In genomic region chr13:51815865-51816504, GRCm38 (mm10) we compare ENCODE assay signal across 8 mouse cellular contexts. TPM values are rescaled to one million over a fixed set of nuclear protein-coding genes. Genes with fewer than 3 reads are reported as not detected.
DNase-seq lines count a peak whose midpoint lies in the region; ATAC-seq and TF ChIP-seq lines count a peak whose summit lies in the region.

No protein-coding gene starts in this region.

- no peaks in the 10 kb centered on the region for H3K27me3 ChIP-seq in hindbrain, embryonic 13.5 days
- no peaks in the 10 kb centered on the region for H3K27me3 ChIP-seq in hindbrain, embryonic 10.5 days (ENCODE audit: insufficient read depth, poor library complexity, severe bottlenecking)
- no peaks in the 10 kb centered on the region for H3K27me3 ChIP-seq in MEL (ENCODE audit: control insufficient read depth in 1 of 2, insufficient read depth in 2 of 2, low read length in 2 of 2)
- no peaks in the 10 kb centered on the region for H3K27me3 ChIP-seq in heart, embryonic 13.5 days (replicated peaks)
- no peaks in the 10 kb centered on the region for H3K27me3 ChIP-seq in lung, embryonic 14.5 days (ENCODE audit: insufficient read depth, low read length)
- no peaks in the 10 kb centered on the region for H3K27me3 ChIP-seq in stomach, postnatal 0 days (ENCODE audit: control insufficient read depth, insufficient read depth, low read length)

- H3K4me3 ChIP-seq in hindbrain, embryonic 13.5 days: no peak overlapping the region
- no peak overlapping the region for H3K4me3 ChIP-seq in hindbrain, embryonic 10.5 days
- peak overlapping the region in 1 of 2 experiments; percentile 31; a peak in 1 of 4 replicates for H3K4me3 ChIP-seq in MEL (ENCODE audit: control insufficient read depth in 1 of 2, insufficient read depth in 1 of 2, low read depth in 2 of 2, low read length in 2 of 2)
- no peak overlapping the region for H3K4me3 ChIP-seq in heart, embryonic 13.5 days
- H3K4me3 ChIP-seq in lung, embryonic 14.5 days (ENCODE audit: low read depth, low read length): no peak overlapping the region
- H3K4me3 ChIP-seq in stomach, postnatal 0 days (ENCODE audit: low read depth, low read length): no peak overlapping the region

- no peak overlapping the region for H3K9ac ChIP-seq in hindbrain, embryonic 13.5 days
- H3K9ac ChIP-seq in MEL (ENCODE audit: control insufficient read depth, low read depth, low read length, poor library complexity, severe bottlenecking): peak overlapping the region; percentile 6; the same call in 1 of the 2 replicates
- H3K9ac ChIP-seq in heart, embryonic 13.5 days: no peak overlapping the region
- no peak overlapping the region for H3K9ac ChIP-seq in lung, embryonic 14.5 days
- no peak overlapping the region for H3K9ac ChIP-seq in stomach, postnatal 0 days (ENCODE audit: low read length)

- peak in 1 of 2 experiments; percentile 52; a peak in 3 of 4 replicates for TF ChIP-seq EP300 in MEL (IDR thresholded peaks at IDR 0.05; ENCODE audit: low read depth in 1 of 2, low read length in 2 of 2)
- TF ChIP-seq EP300 in stomach, postnatal 0 days (optimal IDR thresholded peaks at IDR 0.05): no peak

- H3K79me2 ChIP-seq in MEL (ENCODE audit: control insufficient read depth, insufficient read depth, low read length, poor library complexity): no peaks in the 10 kb centered on the region

- no peak for ATAC-seq in hindbrain, embryonic 13.5 days (ENCODE audit: low FRiP score)
- no peak for ATAC-seq in heart, embryonic 13.5 days (ENCODE audit: extremely low read depth, insufficient number of reproducible peaks, low FRiP score, low TSS enrichment)
- peak; percentile 80 for ATAC-seq in lung, embryonic 14.5 days (ENCODE audit: insufficient read depth)
- no peak for ATAC-seq in stomach, postnatal 0 days (ENCODE audit: low FRiP score, low TSS enrichment)
- ATAC-seq in activated CD4-positive, CD25-positive, alpha-beta regulatory T cell, adult 4 months: no peak

- H3K9me3 ChIP-seq in hindbrain, embryonic 13.5 days: no peaks in the 10 kb centered on the region
- H3K9me3 ChIP-seq in hindbrain, embryonic 10.5 days: 0 out of 2 replicates have a peak, but pooled peaks cover 6% of the 10 kb centered on the region
- H3K9me3 ChIP-seq in MEL (replicated peaks; ENCODE audit: insufficient read depth, low read length): no peaks in the 10 kb centered on the region
- H3K9me3 ChIP-seq in heart, embryonic 13.5 days: no peaks in the 10 kb centered on the region; the same call in 1 of the 2 replicates
- H3K9me3 ChIP-seq in lung, embryonic 14.5 days (ENCODE audit: low read depth, low read length): no peaks in the 10 kb centered on the region
- no peaks in the 10 kb centered on the region for H3K9me3 ChIP-seq in stomach, postnatal 0 days (ENCODE audit: control insufficient read depth, low read length)

- no peak for TF ChIP-seq POLR2A in MEL (IDR thresholded peaks at IDR 0.05; ENCODE audit: control insufficient read depth in 1 of 2, insufficient read depth in 1 of 2, low read depth in 1 of 2, low read length in 2 of 2, poor library complexity in 1 of 2)

- WGBS in hindbrain, embryonic 13.5 days: 72% methylated on average over 9 of the region's 9 CpGs
- 79% methylated on average over 9 of the region's 9 CpGs for WGBS in hindbrain, embryonic 10.5 days
- WGBS in heart, embryonic 13.5 days: 47% methylated on average over 9 of the region's 9 CpGs
- WGBS in lung, embryonic 14.5 days: 42% methylated on average over 9 of the region's 9 CpGs
- 55% methylated on average over 9 of the region's 9 CpGs for WGBS in stomach, postnatal 0 days

- no peaks in the 10 kb centered on the region for H3K36me3 ChIP-seq in hindbrain, embryonic 13.5 days
- H3K36me3 ChIP-seq in hindbrain, embryonic 10.5 days: no peaks in the 10 kb centered on the region
- peaks cover 0 to 18% of the 10 kb centered on the region in 2 experiments; a peak in 2 of 4 replicates for H3K36me3 ChIP-seq in MEL (ENCODE audit: control insufficient read depth in 1 of 2, insufficient read depth in 2 of 2, low read length in 2 of 2)
- H3K36me3 ChIP-seq in heart, embryonic 13.5 days: no peaks in the 10 kb centered on the region
- H3K36me3 ChIP-seq in lung, embryonic 14.5 days (ENCODE audit: insufficient read depth): no peaks in the 10 kb centered on the region
- no peaks in the 10 kb centered on the region for H3K36me3 ChIP-seq in stomach, postnatal 0 days (ENCODE audit: control insufficient read depth, insufficient read depth, low read length)

- H3K4me1 ChIP-seq in hindbrain, embryonic 13.5 days (replicated peaks): peaks cover 34% of the 10 kb centered on the region
- peaks cover 22% of the 10 kb centered on the region for H3K4me1 ChIP-seq in hindbrain, embryonic 10.5 days (replicated peaks)
- peaks cover 0 to 20% of the 10 kb centered on the region in 2 experiments; a peak in 2 of 4 replicates for H3K4me1 ChIP-seq in MEL (ENCODE audit: control insufficient read depth in 1 of 2, insufficient read depth in 2 of 2, low read length in 2 of 2)
- H3K4me1 ChIP-seq in heart, embryonic 13.5 days: peaks cover 47% of the 10 kb centered on the region
- H3K4me1 ChIP-seq in lung, embryonic 14.5 days (ENCODE audit: insufficient read depth): 0 out of 2 replicates have a peak, but pooled peaks cover 7% of the 10 kb centered on the region
- H3K4me1 ChIP-seq in stomach, postnatal 0 days (replicated peaks; ENCODE audit: control insufficient read depth, insufficient read depth): no peaks in the 10 kb centered on the region

- no peak for DNase-seq in hindbrain, embryonic 10.5 days (ENCODE audit: low spot score)
- peak; percentile 82 for DNase-seq in MEL (ENCODE audit: low read depth, low spot score)
- DNase-seq in lung, embryonic 14.5 days: peak; percentile 70
- DNase-seq in stomach, postnatal 0 days (ENCODE audit: low spot score): no peak
- no peak for DNase-seq in right cerebral cortex, postnatal 25 days

- H3K27ac ChIP-seq in hindbrain, embryonic 13.5 days: peak overlapping the region; percentile 72
- no peak overlapping the region for H3K27ac ChIP-seq in hindbrain, embryonic 10.5 days
- H3K27ac ChIP-seq in MEL (ENCODE audit: control insufficient read depth, low read depth, low read length): peak overlapping the region; percentile 56
- peak overlapping the region; percentile 71 for H3K27ac ChIP-seq in heart, embryonic 13.5 days (replicated peaks)
- H3K27ac ChIP-seq in lung, embryonic 14.5 days (ENCODE audit: low read depth): peak overlapping the region; percentile 78
- H3K27ac ChIP-seq in stomach, postnatal 0 days (replicated peaks): no peak overlapping the region

- peak; percentile 49 to 70 (median 61) for TF ChIP-seq CTCF in MEL (IDR thresholded peaks at IDR 0.05 in 2 of 3, conservative IDR thresholded peaks at IDR 0.05 in 1 of 3; ENCODE audit: control insufficient read depth in 1 of 3, insufficient read depth in 1 of 3, low read depth in 2 of 3, low read length in 3 of 3, poor library complexity in 1 of 3, severe bottlenecking in 1 of 3)
- TF ChIP-seq CTCF in lung, embryonic 14.5 days (IDR thresholded peaks at IDR 0.05; ENCODE audit: low read depth): peak; percentile 42
- peak; percentile 55 for TF ChIP-seq CTCF in stomach, postnatal 0 days (IDR thresholded peaks at IDR 0.05; ENCODE audit: low read depth)

- H3K4me2 ChIP-seq in hindbrain, embryonic 13.5 days: no peak overlapping the region
- H3K4me2 ChIP-seq in heart, embryonic 13.5 days: no peak overlapping the region
- no peak overlapping the region for H3K4me2 ChIP-seq in lung, embryonic 14.5 days
- no peak overlapping the region for H3K4me2 ChIP-seq in stomach, postnatal 0 days (replicated peaks; ENCODE audit: low read depth)

- TF ChIP-seq RAD21 in MEL (IDR thresholded peaks at IDR 0.05; ENCODE audit: low read depth, low read length): peak; percentile 60

TF ChIP-seq in MEL, 35 proteins besides CTCF, POLR2A, EP300 and RAD21 (continues in another document):
- no peak for TF ChIP-seq USF2 (IDR thresholded peaks at IDR 0.05; ENCODE audit: borderline replicate concordance in 1 of 2, insufficient read depth in 1 of 2, low read depth in 1 of 2, low read length in 2 of 2)
- TF ChIP-seq JUND (IDR thresholded peaks at IDR 0.05; ENCODE audit: low read depth, low read length): peak; percentile 76; the same call in 1 of the 2 replicates
- 0 out of 2 replicates have a peak, but pooled peaks have one; percentile 15 for TF ChIP-seq ELF1 (IDR thresholded peaks at IDR 0.05; ENCODE audit: low read depth, low read length)
- TF ChIP-seq ETS1 (IDR thresholded peaks at IDR 0.05; ENCODE audit: low read depth, low read length): peak; percentile 84
- no peak for TF ChIP-seq TAL1 (IDR thresholded peaks at IDR 0.05; ENCODE audit: low read length)
- TF ChIP-seq SMC3 (IDR thresholded peaks at IDR 0.05; ENCODE audit: low read depth, low read length): peak; percentile 61
- peak; percentile 45; the same call in 1 of the 2 replicates for TF ChIP-seq SIN3A (IDR thresholded peaks at IDR 0.05; ENCODE audit: low read length)
- peak; percentile 61 for TF ChIP-seq ZC3H11A (IDR thresholded peaks at IDR 0.05; ENCODE audit: low read depth, low read length)

RNA-seq across cellular contexts. Expression of gene Sema4d, which starts 22.4 kb away (rescaled TPM):
- polyA plus RNA-seq in hindbrain, embryonic 13.5 days (2015; fragmentation: Nextera tagmentation; extraction: Ambion mirVana): 10.5 and 10.9 TPM in 2 replicates
- polyA plus RNA-seq in hindbrain, embryonic 10.5 days (2016; fragmentation: Nextera tagmentation; extraction: Ambion mirVana): 5.9 and 7.5 TPM in 2 replicates
- total RNA-seq in MEL (2012; rRNA removed): 6.9 and 8.2 TPM in 2 replicates
- 10 to 100 TPM in 1 of 2 experiments, not detected in 1; 20.3 TPM for polyA plus RNA-seq in MEL (2012; ENCODE audit: insufficient read depth in 1 of 2, insufficient read length in 2 of 2, low read depth in 1 of 2, low replicate concordance in 2 of 2, missing spikeins in 1 of 2)
- polyA plus RNA-seq in heart, embryonic 13.5 days (2015; fragmentation: Nextera tagmentation; extraction: Ambion mirVana): 13.0 and 13.9 TPM in 2 replicates
- 12.0 and 12.3 TPM in 2 replicates for polyA plus RNA-seq in lung, embryonic 14.5 days (2014; fragmentation: Nextera tagmentation; extraction: Ambion mirVana)
- 6.7 and 8.0 TPM in 2 replicates for polyA plus RNA-seq in stomach, postnatal 0 days (2015; fragmentation: Nextera tagmentation; extraction: Ambion mirVana)
- polyA plus RNA-seq in activated CD4-positive, CD25-positive, alpha-beta regulatory T cell, adult 4 months (2017; shearing (Covaris generic)): 100 to 1,000 TPM; 127 to 150 TPM

RNA-seq across cellular contexts. Expression of gene Gadd45g, which starts 30.5 kb away (rescaled TPM):
- 113 and 116 TPM in 2 replicates for polyA plus RNA-seq in hindbrain, embryonic 13.5 days (2015; fragmentation: Nextera tagmentation; extraction: Ambion mirVana)
- polyA plus RNA-seq in hindbrain, embryonic 10.5 days (2016; fragmentation: Nextera tagmentation; extraction: Ambion mirVana): 184 and 214 TPM in 2 replicates
- total RNA-seq in MEL (2012; rRNA removed): 7.2 and 9.2 TPM in 2 replicates
- polyA plus RNA-seq in MEL (2012; ENCODE audit: insufficient read depth in 1 of 2, insufficient read length in 2 of 2, low read depth in 1 of 2, low replicate concordance in 2 of 2, missing spikeins in 1 of 2): 10 to 100 TPM in 1 of 2 experiments, not detected in 1; 11.0 TPM
- 51.2 and 51.8 TPM in 2 replicates for polyA plus RNA-seq in heart, embryonic 13.5 days (2015; fragmentation: Nextera tagmentation; extraction: Ambion mirVana)
- 26.1 and 27.2 TPM in 2 replicates for polyA plus RNA-seq in lung, embryonic 14.5 days (2014; fragmentation: Nextera tagmentation; extraction: Ambion mirVana)
- polyA plus RNA-seq in stomach, postnatal 0 days (2015; fragmentation: Nextera tagmentation; extraction: Ambion mirVana): 37.1 and 39.1 TPM in 2 replicates
- 10 to 100 TPM; 19.4 to 27.4 TPM for polyA plus RNA-seq in activated CD4-positive, CD25-positive, alpha-beta regulatory T cell, adult 4 months (2017; shearing (Covaris generic))

Comparison
In these comparisons a context has a peak if more than half of its experiments do, and no peak if none do; other contexts are left out.
1. H3K27ac ChIP-seq: peak in hindbrain, embryonic 13.5 days (single experiment), MEL (single experiment), heart, embryonic 13.5 days (single experiment) and lung, embryonic 14.5 days (single experiment); none in hindbrain, embryonic 10.5 days (single experiment) and stomach, postnatal 0 days (single experiment).
2. DNase-seq: peak in MEL (single experiment) and lung, embryonic 14.5 days (single experiment); none in hindbrain, embryonic 10.5 days (single experiment), stomach, postnatal 0 days (single experiment) and right cerebral cortex, postnatal 25 days (single experiment).
3. Peak in every context shown above with its lines, with median percentiles within 50 percentile points of each other: CTCF ChIP-seq.